Mouse (Mus musculus): ENCODE measurements around the gene Clspn.

Gene Clspn

GRCm38 (mm10) chr4:126554462-126554861 lies 2.3 kb upstream of the Clspn start:
- in situ Hi-C loops (cut with MseI, MboI): no loop called here

- in situ Hi-C loops (cut with MseI, MboI): no loop called here
Observed at GRCm38 (mm10) chr4:126563798-126564197, 7.1 kb downstream of the Clspn start.

GRCm38 (mm10) chr4:126567243-126567642 lies 10.5 kb downstream of the Clspn start:
- in situ Hi-C loops (cut with MseI, MboI): no loop called here

- in situ Hi-C loops (cut with MseI, MboI): no loop called here
Observed at GRCm38 (mm10) chr4:126569783-126570182, 13.0 kb downstream of the Clspn start.

- in situ Hi-C loops (cut with MseI, MboI): no loop called here
Observed at GRCm38 (mm10) chr4:126576281-126576680, 19.5 kb downstream of the Clspn start.

GRCm38 (mm10) chr4:126577920-126578319 lies 21.2 kb downstream of the Clspn start:
- in situ Hi-C loops (cut with MseI, MboI): no loop called here

- in situ Hi-C loops (cut with MseI, MboI): no loop called here
Observed at GRCm38 (mm10) chr4:126579077-126579476, 22.3 kb downstream of the Clspn start.

- in situ Hi-C loops (cut with MseI, MboI): no loop called here
Observed at GRCm38 (mm10) chr4:126585739-126586138, 29.0 kb downstream of the Clspn start.

GRCm38 (mm10) chr4:126592039-126592438 lies 35.3 kb downstream of the Clspn start:
- in situ Hi-C loops (cut with MseI, MboI): no loop called here

GRCm38 (mm10) chr4:126599971-126600754 lies 43.4 kb downstream of the Clspn start:
- in situ Hi-C loops (cut with MseI, MboI): loop anchor here (10.0 to 25.0 kb wide), 2 partner anchors 137 to 145 kb away; partner anchors contain the start of gene Tfap2e (in 1 of the 2)

GRCm38 (mm10) chr4:126601597-126602444 lies 45.1 kb downstream of the Clspn start:
- in situ Hi-C loops (cut with MseI, MboI): loop anchor here (10.0 to 25.0 kb wide), 2 partner anchors 135 to 143 kb away; partner anchors contain the start of gene Tfap2e (in 1 of the 2)

GRCm38 (mm10) chr4:126602445-126602762 lies 45.7 kb downstream of the Clspn start:
- in situ Hi-C loops (cut with MseI, MboI): loop anchor here (10.0 to 25.0 kb wide), 2 partner anchors 135 to 142 kb away; partner anchors contain the start of gene Tfap2e (in 1 of the 2)

GRCm38 (mm10) chr4:126604141-126604540 lies 47.4 kb downstream of the Clspn start:
- in situ Hi-C loops (cut with MseI, MboI): loop anchor here (10.0 to 25.0 kb wide), 2 partner anchors 133 to 141 kb away; partner anchors contain the start of gene Tfap2e (in 1 of the 2)

- in situ Hi-C loops (cut with MseI, MboI): loop anchor here (10.0 to 25.0 kb wide), 2 partner anchors 132 to 139 kb away; partner anchors contain the start of gene Tfap2e (in 1 of the 2)
Observed at GRCm38 (mm10) chr4:126605751-126606150, 49.0 kb downstream of the Clspn start.

GRCm38 (mm10) chr4:126609606-126610181 lies 53.0 kb downstream of the Clspn start, which contains the start of gene 5730409E04Rik:
Gene 5730409E04Rik, plus strand, starts transcription at chr4:126609818.
- in situ Hi-C loops (cut with MseI, MboI): loop anchor here (10.0 to 25.0 kb wide), 2 partner anchors 128 to 135 kb away; partner anchors contain the start of gene Tfap2e (in 1 of the 2)

- in situ Hi-C loops (cut with MseI, MboI): loop anchor here in 1 of 2 experiments (25.0 kb wide), 1 partner anchor 125 kb away; the partner anchor contains the start of gene Tfap2e
Observed at GRCm38 (mm10) chr4:126611991-126612390, 55.3 kb downstream of the Clspn start.

GRCm38 (mm10) chr4:126616312-126616711 lies 59.6 kb downstream of the Clspn start:
- in situ Hi-C loops (cut with MseI, MboI): loop anchor here in 1 of 2 experiments (25.0 kb wide), 1 partner anchor 121 kb away; the partner anchor contains the start of gene Tfap2e

- in situ Hi-C loops (cut with MseI, MboI): loop anchor here in 1 of 2 experiments (25.0 kb wide), 1 partner anchor 117 kb away; the partner anchor contains the start of gene Tfap2e
Observed at GRCm38 (mm10) chr4:126619691-126620330, 63.1 kb downstream of the Clspn start.

- in situ Hi-C loops (cut with MseI, MboI): loop anchor here in 1 of 2 experiments (25.0 kb wide), 1 partner anchor 117 kb away; the partner anchor contains the start of gene Tfap2e
Observed at GRCm38 (mm10) chr4:126620349-126620874, 63.7 kb downstream of the Clspn start.

- in situ Hi-C loops (cut with MseI, MboI): no loop called here
Observed at GRCm38 (mm10) chr4:126627021-126627681, 70.4 kb downstream of the Clspn start.
